Mouse (Mus musculus) erythroblast, embryonic 14.5 days (primary cell): Measurements from ENCODE around the gene Cblb.

ENCODE experiments used
- GATA1 ChIP-seq: IDR thresholded peaks from 2 replicates; pipeline ENCODE4 v1.6.1; 2012; ENCODE audit warnings: low read length, inconsistent platforms, mixed read lengths
- TAL1 ChIP-seq: IDR thresholded peaks from 3 replicates; pipeline ENCODE4 v1.6.1; 2012; ENCODE audit warnings: low read length, inconsistent platforms, mixed read lengths

GRCm38 (mm10) chr16:52042667-52043379 is 11.8 kb downstream of the Cblb start:
- TF ChIP-seq TAL1 = no peak
- no peak for TF ChIP-seq GATA1
